Mouse (Mus musculus) cerebellum, adult (tissue): ENCODE results near the gene Prrx2.

Experiments used
- ATAC-seq: cut with Nextera tagmentation; 2 replicates; pipeline ENCODE4 v1.9.2; 2017; ENCODE audit warnings: mild to moderate bottlenecking, moderate library complexity, mixed read lengths; ENCODE audit not compliant: insufficient number of reproducible peaks, low FRiP score, low TSS enrichment

Gene Prrx2

DNA sequence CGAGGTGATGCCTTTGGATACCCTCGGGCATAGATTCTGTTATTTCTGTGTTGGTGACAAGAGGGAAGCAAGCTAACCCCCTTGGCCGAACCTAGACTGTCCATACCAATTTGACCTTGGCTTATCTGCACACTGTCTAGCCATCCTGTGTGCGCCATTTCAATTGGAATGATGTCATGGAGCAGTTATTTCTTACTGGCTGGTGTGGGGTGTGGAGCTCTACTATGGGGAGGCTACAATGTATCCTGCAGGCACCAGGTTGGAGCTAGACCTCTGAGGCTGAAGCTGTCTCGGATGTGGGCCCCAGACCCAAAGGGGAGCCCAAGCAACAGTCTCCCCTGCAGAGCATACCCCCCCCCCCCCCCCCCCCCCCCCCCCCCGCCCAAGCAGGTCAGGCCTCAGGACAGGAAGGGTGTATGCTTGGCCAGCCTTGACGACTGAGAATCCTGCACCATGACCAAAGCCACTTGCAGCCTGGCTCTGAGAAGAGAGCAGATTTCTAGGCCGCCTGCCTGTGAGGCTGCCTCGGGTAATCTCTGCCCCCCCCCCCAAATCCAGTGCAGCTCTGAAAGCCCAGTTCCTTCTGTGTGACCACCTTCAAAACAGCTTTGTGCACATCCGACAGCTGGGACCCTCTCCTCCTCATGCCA is at the start of gene Prrx2:
Gene Prrx2, plus strand, starts transcription at position 600 of the 650 bp plus-strand sequence.
- ATAC-seq = no peak

DNA sequence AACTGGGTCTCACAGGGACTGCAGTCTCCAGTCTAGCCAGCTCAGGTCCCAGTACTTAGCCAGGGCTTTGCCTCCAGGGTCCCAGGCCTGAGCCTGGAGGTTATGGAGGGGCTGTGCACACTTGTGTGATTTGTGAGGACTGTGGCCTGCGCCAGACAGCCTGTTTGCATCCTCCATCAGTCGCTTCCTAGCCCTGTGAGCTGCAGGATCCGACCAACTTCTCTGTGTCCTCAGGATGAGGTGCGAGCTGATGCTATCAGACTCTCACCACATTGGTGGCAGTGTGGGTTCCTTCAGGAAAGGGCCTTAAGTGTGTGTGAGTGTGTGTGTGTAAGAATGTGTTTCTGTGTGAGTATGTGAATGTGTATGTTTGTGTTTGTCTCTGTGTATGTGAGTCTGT is 47.3 kb upstream of the Prrx2 start:
- ATAC-seq = no peak

DNA sequence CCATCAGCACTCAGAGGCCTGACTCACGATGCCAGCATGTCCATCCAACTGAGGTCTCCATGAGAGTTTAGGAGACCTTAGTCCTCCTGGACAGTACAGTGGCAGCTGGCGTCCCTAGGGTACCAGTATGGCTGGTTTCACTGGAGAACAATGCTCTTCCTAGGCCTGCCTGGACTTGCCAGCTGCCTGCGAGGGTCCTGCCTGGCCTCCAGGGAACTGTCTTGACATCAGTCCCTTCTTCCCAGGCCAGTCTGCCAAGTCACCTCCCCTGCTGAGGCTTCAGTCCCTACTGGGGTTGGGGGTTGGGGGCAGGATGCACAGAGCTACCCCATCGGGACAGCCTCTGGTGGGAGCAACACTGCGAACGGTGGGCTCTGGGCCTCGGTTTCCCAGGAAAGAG is 42.7 kb upstream of the Prrx2 start:
- ATAC-seq = no peak

DNA sequence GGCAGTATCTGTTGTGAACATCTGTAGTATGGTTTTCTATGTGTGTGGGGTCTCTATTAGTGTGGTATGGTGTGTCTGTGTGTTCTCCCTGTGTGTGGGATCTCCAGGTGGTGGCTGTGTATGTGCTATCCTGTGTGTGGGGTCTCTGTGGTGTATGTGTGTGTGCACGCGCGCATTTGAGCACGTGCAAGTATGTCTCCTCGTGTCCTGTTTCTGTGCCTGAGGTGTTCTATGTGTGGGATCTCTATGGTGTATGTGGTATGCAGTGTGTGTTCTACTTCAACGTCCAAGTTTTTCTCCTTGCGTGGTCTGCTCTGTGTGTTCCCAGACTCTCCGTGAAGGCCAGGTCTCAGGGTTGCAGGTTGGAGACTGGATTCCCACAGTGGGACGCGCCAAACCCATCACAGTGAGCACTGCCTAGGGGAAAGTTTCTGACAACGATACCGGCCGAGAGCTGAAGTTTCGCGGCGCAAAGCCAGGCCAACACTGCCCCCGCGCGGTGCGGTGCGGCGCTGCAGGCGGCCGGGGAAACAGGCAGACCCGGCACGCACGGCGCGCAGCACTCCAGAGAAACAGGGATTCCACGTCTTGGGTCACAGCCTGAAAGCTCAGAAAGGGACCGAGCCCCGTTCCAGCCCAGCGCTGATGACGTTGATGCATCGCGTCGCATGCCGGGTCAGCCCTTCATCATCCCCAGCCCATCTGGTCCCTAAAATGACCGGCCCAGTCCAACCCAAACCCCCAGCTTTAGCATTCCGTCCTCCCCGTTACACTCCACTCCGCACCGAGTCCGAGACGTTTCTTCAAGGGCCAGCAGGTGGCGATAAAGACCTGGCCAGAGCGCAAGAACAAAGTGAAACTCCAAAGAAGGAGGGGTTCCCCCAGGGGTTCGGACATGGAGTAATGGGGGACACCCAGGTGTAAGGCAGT is 40.3 kb upstream of the Prrx2 start:
- peak; percentile 76 for ATAC-seq

DNA sequence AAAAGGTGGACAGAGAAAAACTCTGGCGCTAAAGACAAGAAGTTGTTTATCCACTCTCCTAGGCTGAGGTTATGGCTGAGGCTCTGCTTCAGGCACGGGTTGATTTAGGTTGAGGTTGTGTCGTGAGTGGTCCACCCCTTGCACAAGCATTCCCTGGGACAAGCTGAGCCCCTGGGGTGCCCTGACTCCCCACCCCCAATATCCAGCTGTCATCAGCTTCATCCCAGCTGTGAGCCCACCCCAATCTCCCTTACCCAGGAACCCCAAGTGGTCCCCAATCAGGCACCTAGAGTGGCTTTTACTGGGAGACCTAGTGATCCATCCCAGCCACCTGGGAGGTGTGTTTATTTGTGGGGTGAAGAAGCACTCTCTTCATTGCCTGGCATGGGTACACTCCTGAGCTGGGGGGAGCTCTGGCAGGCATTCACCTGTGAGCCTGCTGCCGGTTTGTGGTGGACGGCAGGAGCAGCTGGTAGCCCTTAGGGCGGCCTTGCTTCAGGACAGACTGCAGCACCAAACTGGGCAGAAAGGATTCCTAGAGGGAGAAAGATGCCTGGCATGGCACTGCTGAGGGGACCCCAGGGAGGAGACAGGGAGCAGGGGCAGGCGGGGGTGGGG is 39.4 kb upstream of the Prrx2 start:
- no peak for ATAC-seq

DNA sequence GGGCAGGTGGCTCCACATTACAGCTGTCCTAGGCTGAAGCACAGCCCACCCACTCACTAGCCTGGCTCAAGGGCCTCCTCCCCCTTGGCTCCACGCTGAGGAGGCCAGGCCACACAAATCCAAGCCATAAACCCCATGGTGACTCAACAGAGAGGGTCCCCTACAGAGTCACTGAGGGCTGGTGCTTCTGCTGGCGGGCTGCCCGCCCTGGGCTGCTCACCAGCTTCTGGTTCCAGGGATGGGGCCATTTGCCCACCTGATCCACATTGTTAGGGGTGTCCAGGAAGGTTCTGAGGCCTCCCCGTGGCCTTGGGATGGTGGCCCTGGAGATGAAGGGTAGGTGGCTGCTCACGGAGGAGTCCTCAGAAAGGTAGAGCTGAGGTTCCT is 38.9 kb upstream of the Prrx2 start:
- no peak for ATAC-seq

DNA sequence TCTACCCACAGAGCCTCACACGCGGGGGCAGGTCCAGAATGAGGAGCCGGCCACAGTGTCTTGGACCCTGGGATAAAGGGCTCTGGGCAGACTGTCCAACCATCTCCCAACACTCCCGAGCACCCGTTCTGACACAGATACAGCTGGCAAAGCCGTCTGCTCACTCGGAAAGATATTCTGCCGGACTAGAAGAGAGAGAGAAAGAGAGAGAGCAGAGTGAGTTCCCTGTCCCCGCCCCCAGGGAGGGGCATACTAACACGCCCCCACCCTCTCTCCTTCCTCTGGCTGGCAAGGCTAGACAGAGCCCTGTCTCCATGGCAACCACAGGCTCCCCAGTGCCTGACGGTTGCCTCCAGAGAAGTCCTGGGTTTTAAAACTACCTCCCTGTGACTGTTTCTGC is 38.4 kb upstream of the Prrx2 start:
- ATAC-seq = no peak

DNA sequence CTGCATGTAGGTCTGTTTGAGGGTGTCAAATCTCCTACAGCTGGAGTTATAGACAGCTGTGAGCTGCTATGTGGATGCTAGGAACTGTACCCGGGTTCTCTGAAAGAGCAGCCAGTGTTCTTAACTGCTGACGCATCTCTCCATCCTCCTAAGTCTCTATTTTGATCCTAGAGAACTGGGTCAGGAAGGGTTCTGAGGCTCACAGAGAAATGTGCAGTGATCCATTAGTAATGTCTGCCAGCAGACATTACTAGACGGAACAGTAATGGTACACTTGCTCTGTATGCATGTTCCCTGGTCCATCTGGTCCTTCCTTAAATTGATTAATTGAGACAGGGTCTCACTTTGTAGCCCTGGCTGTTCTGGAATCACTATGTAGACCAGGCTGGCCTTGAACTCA is 35.3 kb upstream of the Prrx2 start:
- no peak for ATAC-seq

DNA sequence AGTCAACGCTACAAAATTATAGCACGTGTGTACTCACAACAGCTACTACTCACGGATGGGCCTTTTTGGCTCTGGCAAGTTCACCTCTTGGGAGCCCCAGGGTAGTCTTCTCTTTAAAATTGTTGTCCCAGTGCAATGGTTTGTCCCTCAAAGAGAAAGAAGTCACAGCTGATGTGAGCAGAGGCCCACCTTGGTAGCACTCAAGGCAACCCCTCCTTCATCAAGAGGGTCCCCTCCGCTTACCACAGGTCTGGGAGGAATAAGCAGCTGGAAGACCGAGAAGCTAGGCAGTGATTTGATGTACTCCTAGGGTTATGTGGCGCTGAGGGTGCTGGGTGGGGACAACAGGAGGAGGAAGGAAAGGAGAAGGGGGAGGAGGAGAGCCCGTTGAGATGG is 34.1 kb upstream of the Prrx2 start:
- ATAC-seq = no peak

DNA sequence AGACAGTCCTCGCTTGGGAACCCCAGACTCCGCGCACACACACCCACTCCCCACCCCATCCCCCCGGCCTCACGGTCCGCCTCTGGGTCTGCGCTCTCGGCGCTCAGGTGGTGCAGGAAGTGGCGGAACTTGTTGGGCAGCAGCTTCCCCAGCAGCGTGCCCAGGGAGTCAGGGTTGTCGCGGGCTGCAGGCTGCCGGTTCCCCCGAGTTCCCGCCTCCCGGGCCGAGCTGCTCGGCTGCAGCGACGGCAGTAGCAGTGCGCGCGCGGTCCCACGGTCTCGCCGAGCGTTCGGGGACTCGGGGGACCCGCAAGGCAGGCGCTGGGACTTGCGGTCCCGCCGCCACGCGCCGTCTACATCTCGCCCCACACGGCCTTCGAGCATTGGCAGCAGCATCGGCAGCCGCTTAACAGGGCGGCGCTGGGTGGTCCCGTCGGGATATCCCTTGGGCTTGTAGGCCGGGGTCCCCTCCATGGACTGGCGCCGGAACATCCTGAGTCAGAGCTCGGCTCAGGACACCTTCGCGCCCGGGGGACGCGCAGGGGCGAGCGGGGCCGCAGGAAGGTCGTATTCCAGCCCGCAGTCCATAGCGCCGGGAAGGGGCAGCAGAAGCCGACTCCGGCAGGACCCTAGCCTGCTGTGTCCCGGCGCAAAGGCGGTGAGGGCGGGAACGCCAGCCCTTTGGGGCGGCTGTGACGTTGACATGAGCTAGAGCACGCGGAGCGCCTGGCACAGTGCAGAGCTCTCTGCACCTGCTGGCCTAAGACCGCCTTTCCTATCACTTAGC is 33.5 kb upstream of the Prrx2 start:
- ATAC-seq = no peak

DNA sequence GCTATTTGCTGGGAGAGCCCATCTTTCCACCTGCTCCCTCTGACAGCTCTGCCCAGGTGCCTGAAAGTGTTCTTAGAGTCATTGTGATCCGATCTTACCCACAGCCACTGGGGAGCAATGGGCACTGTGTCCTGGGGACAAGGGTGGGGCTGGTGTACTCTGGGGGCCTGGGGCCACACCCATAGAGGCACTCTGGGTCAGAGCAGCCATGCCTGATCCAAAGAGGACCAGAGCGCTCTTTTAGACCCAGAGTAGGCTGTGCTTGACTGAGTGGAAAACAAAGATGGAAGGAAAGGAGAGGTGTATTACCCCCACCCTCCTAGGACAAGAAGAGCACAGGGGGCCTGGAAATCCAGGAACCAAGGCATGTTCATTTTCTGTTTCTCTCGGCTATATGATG is 31.2 kb upstream of the Prrx2 start, which contains the start of gene 1700001O22Rik:
Gene 1700001O22Rik, minus strand, starts transcription at position 58 of the 400 bp plus-strand sequence.
- ATAC-seq = no peak

DNA sequence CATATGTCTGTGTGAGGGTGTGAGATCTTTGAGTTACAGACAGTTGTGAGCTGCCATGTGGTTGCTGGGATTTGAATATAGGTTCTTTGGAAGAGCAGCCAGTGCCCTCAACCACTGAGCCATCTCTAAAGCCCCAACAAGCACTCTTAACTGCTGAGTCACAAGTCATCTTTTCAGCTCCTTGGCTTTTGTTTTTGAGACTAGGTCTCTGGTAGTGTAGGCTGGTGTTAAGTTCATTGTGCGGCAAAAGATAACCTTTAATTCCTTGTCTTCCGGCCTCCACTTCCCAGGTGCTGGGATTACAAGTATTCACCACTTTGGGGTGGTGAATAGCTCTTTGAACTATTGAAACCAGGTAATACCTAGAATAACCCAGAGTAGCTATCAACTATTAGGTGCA is 28.8 kb upstream of the Prrx2 start:
- no peak for ATAC-seq

DNA sequence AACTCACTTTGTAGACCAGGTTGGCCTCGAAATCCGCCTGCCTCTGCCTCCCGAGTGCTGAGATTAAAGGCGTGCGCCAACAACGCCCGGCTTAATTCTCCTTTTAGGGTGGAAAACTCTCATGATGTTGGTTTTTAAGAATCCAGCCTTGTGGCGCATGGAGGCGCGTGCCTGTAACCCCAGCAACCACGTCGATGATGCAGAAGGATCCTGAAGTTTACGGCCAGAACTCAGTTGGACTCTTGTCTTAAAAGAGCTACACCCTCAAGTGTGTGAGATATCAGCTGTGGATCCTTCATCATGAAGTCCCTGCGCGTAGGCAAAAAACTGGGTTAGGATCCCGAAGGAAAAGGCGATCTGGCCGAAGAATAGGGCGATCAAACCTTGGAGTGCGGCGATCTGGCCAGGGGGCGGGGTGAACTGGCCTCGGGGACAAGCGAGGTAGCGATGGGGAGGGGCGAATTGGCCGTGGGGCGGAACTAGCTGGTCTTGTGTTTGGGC is 27.6 kb upstream of the Prrx2 start:
- no peak for ATAC-seq

DNA sequence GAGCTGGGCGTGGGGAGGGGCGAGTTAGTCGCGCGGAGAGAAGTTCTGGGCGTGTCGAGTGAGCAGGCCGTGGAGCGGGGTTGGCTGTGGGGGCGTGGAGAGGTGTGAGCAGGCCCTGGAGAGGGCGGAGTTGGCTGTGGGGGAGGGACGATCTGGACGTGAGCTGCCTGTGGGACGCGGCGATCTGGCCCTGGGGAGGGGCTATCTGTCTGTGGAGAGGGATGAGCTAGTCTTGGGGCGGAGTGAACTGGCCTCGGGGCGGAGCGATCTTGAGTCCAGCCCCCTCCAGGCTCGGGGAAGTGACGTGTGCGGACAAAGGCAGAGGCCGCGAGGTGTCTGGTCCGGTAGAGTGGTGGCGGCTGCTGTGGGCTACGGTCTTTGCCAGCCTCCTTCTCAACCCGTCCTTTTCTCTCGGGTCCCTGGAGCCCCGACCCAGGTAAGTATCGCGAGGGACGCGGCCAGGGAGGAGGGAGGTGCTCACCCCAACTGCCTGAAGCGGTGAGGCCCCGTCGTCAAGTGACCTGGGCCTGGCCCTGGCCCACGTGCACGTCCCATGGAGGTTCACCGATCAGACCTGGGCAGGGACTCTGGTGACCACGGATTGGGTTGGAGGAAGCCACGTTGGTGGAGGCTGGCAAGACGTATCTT is 27.0 kb upstream of the Prrx2 start, which contains the start of gene Ntmt1:
Gene Ntmt1, plus strand, starts transcription at position 179 of the 648 bp plus-strand sequence.
- peak; percentile 93 for ATAC-seq

DNA sequence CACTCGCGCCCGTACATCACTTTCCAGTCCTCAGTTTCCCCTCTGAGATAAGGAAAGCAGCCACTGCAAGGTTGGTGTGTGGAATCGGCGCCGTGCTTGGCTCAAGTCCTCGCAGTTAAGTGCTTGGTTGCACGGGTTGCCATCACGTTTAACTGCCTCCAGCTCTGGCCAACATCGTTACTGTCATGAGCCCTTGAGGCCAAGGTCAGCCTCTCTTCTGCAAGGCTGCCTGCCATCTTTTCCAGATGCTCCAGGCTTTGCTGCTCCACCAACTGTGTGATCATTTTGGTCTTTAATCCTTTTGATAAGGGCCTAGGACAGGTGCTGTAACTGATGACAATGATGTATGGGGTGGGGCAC is 26.5 kb upstream of the Prrx2 start:
- no peak for ATAC-seq

DNA sequence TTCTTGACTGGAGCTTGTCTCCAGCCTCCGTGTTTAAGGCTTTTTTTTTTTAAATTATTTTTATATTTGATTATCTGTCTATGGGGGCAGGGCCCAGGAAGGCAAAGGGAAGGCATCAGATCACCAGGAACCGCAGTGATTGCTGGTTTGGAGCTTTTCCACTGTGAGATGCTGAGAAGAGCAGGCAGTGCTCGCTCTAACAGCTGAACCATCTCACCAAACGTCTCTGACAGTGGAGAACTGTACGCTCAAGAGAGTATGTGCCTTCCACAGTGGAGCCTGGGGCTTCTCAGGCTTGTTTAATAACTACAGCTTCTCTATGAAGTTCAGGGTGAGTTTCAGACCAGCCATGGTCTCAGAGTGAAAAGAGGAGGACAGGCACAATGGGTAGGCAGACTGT is 25.3 kb upstream of the Prrx2 start:
- ATAC-seq = no peak

DNA sequence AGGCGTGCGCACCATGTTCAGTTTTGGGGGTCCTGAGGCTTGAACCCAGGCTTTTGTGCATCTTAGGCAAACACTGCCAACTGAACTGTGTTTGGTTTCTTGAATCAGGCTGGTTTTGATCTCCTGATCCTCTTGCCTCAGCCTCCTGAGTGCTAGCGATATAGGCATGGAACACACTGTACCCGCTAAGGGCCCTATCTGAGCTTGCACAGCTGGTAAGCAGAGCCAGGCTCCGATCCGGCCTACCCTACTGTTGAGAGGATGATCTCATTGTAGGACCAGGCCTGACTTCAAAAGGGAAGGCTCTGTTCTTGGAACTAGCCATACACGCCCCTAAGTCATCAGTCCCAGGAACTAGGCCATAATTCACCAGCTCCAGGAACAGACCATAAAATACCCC is 24.2 kb upstream of the Prrx2 start:
- no peak for ATAC-seq

DNA sequence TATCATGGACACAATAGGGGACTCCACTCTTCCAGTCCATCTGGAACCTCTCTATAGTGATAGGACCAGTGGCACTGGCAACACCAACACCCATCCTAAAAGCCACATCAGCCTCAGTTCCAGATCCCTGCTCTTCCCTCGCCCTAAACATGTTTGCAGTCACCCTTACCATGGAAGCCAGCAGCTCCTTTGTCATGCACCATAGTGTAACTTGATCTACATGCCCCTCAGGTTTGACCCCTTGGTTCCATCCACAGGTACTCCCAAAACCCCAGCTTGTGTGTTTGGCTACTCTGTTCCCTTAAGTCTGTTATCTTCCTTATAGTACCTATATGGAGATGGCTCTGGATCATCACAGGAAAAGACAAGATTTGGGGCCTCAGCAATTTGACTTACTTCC is 18.4 kb upstream of the Prrx2 start:
- no peak for ATAC-seq

DNA sequence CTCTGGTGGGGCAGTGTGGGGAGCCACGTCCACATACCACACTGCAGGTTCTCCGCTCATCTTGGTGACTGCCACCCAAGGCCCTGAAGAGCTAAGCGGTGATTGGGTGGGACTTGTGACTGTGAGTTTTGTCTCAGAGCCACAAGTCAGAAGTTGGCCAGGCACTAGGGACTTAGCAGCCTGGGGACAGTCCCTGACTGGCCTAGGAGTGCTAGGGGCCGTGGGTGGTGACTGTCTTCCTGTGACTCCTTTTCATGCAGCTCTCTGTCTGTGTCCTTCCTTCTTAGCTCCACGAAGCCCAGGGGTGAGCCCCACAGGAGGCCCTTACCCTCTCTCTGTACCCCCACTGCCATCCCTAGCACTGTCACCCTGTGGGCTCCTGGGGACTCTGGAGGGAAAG is 14.9 kb upstream of the Prrx2 start:
- ATAC-seq = no peak

DNA sequence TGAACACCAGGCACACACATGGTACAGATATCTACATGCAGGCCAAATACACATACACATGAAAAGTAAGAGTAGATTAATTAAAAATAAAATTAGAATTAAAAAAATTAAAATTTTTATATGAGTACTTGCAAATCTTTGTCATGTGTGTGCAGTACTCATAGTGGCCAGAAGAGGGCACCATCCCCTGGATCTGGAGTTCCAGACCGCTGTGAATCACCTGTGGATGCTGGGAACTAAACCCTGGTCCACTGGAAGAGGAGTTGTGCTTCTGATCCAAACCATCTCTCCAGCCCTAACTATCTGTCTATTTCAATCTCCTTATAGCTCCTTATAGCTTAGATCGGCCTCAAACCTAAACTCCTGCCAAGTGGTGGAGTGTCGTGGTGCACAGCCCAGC is 13.7 kb upstream of the Prrx2 start:
- ATAC-seq = no peak
